Mouse (Mus musculus) cerebellum, adult (tissue): ENCODE measurements around the gene Pmf1.

Experiments
- ATAC-seq: cut with Nextera tagmentation; 2 replicates; pipeline ENCODE4 v1.9.2; 2017; ENCODE audit warnings: mild to moderate bottlenecking, moderate library complexity, mixed read lengths; ENCODE audit not compliant: insufficient number of reproducible peaks, low FRiP score, low TSS enrichment

The Pmf1 gene

GRCm38 (mm10) chr3:88409741-88410644, at the start of gene Pmf1:
Pmf1 (minus strand) TSS chr3:88410331.
- peak; percentile 79 for ATAC-seq

GRCm38 (mm10) chr3:88458778-88459219, 48.7 kb upstream of the Pmf1 start:
- no peak for ATAC-seq

DNA sequence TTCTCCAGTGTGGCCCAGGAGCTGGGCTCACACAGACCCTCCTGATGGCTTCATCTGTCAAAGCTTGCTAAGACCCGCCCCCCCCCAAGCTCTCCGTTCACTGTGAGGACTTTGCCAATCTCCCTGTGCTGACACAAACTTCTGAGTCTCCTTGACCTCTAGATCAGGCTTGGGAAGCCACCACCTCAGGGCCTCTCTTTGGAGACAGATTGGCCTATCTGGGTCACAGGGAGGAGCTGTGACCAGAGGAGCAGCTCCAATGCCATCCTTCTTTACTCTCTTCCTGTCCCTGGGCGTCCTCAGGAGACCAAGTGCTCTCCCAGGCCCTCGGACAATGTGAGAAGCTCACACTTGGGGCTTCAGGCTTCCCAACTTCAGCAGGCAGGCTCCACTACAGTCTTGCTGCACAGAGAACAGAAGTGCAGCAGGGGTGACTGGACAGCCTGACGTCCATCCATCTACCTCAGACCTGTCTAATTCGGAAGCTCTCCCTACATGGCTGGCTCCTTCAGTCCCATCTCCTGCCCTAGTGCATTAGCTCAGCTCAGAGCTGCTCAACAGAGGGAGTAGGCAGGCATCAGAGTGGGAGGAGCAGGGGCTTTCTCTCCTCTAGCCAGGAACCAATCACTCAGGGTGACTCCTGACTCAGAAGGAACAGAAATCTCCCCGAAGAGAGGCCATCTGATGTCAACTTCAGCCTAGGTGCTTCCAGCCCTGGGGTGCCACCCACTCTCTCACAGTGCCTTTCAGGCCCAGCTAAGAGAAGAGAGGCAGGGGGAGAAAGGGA, 46.8 kb upstream of the Pmf1 start:
- no peak for ATAC-seq

GRCm38 (mm10) chr3:88456313-88456712, 46.2 kb upstream of the Pmf1 start:
- ATAC-seq = no peak

GRCm38 (mm10) chr3:88455588-88456264, 45.6 kb upstream of the Pmf1 start:
- no peak for ATAC-seq

- no peak for ATAC-seq
Measured at GRCm38 (mm10) chr3:88454762-88455587, 44.8 kb upstream of the Pmf1 start.

DNA sequence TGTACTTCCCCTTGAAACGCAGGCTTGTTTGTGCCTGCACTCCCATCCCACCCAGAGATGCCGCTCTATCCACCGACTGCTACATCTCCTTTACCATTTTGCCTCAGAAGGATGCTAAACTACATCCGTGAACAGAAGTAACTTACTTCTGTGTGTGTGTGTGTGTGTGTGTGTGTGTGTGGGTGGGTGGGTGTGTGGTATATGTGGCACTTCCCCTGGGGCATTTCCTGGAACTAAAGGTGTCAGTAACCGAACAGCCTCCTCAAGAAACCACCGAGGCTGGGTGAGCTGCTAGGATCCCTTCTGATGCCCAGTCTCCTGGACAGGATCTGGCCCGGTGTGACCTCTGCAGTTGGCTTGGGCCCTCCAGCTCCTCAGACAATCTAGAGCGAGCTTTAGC, 43.9 kb upstream of the Pmf1 start:
- no peak for ATAC-seq

DNA sequence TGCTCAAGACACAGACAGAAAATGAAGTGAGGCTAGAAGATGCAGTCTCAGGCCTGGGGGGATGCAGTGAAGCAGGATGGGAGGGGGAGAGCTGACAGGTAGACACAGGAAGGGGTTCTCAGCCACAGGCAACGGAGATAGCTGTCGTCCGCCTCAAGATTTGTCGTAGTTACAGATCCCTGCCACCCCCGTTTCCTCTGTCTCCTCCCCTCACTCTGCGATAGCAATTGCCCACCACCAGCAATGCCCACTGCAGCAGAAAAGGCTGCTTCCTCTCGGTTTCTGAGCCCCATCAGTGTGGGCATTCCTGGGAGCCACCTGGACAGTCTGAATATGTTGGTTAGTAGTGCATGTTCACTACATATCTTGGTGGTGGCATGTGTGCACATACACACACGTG, 43.2 kb upstream of the Pmf1 start:
- no peak for ATAC-seq

GRCm38 (mm10) chr3:88452716-88453115, 42.6 kb upstream of the Pmf1 start:
- ATAC-seq = no peak

- no peak for ATAC-seq
Measured at GRCm38 (mm10) chr3:88452246-88452645, 42.1 kb upstream of the Pmf1 start.

DNA sequence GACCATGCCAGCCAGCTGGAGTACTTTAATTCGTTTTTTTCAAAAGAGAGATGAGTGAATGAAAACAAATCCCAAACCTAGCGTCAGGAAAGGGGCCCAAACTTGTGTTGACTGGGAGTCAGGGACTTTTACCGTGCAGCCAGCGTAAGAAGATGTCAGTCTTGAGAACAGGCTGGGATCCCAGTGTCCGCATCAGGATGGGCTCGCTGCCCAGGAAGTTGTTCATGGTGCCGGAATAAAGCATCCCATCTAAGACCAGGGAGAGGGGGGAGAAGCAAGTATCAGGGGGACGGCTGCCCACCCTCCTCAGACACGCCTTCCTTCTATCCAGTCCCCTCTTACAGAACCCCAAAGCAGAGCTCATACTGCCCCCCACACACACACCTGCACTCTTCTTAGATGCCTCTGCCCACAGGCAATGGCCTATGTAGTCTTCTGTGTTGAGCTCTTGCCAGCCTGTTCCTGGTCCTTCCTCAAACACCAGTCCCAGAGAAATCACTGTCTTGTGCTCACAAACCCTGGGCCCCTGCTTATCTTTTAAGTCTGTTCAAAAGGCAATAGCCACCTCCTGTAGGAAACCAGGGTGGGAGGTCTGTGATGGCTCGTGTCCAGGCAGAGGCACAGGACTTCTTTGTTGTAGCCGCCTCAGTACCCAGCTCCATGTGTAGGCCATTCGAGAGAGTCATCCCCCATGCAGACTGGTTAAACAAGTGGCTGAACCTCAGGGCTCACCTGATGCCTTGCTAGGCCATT, 40.4 kb upstream of the Pmf1 start:
- ATAC-seq = no peak

- ATAC-seq = peak; percentile 72; the same call in 1 of the 2 replicates
Measured at GRCm38 (mm10) chr3:88449395-88450023, 39.4 kb upstream of the Pmf1 start.

GRCm38 (mm10) chr3:88448443-88448842, 38.3 kb upstream of the Pmf1 start:
- no peak for ATAC-seq

- ATAC-seq = no peak
Measured at GRCm38 (mm10) chr3:88447676-88448183, 37.6 kb upstream of the Pmf1 start.

DNA sequence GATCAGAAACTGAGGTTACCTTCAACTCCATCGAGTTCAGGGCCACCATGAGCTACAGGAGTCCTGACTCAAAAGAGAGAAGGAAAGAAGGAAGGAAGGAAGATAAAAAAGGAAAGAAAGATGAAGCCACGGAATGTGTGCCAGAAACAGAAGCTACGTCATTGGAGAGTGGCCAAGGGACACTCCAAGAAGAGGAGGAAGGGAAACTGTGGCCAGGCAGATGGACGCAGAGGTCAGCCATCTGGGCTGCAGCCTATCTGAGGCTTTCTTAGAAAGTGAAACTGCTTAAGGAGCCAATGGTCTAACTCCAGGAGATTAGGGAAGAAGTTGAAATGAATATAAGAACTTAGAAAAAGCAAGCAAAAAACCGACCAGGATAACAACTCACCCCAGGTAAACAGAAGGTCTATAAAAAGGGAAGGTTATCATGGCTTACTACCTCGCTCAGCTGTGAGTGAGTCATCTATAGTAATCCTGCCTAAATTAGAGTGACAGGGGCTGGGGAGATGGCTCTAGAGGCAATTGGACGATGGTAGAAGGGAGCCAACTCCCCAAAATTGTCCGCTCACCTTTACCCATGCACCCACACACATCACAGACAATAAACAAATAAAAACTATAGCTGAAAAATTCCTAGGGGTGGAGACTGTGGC, 36.5 kb upstream of the Pmf1 start:
- ATAC-seq = no peak

- no peak for ATAC-seq
Measured at GRCm38 (mm10) chr3:88442888-88443287, 32.8 kb upstream of the Pmf1 start.

GRCm38 (mm10) chr3:88442488-88442887, 32.4 kb upstream of the Pmf1 start:
- ATAC-seq = no peak
